Mouse (Mus musculus): ENCODE data around the gene Ndufs4.

DNA sequence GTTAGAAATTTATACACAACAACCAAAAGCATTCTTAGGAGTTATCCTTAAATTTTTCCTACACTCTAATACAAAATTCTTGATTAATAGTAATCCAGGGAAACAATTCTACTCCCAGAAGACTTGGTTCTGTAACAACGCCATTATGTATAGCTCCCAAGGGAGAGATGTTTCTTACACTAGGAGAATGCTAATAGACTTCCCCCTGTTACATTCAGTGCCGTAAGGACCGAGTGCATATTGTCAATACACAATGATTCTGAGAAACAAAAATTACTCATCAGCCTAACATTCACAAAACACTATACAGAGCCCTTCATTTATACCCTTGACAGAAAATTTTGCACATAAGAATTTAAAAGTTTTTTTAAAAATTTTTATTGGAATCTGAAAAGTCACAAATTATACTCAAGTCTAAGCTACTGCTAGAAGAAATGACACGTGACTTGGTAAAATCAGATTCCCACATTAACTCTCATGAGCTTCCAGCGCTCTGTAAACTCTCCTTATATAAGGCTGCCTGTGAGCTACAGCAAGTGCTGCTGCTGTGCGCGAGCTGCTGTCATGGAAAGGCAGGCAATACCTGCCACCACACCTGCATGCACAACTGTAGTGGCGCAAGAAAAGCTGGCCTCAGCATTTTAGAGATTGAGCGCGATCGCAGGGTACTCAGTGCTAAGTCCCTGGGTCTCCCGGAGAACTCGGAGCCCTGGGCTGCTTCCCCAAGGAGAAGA, 42.9 kb downstream of the Ndufs4 start:
- TF ChIP-seq CTCF (IDR thresholded peaks at IDR 0.05; ENCODE audit: extremely low read depth, insufficient read depth, insufficient read length, insufficient replicate concordance), result no peak
- no peak for TF ChIP-seq POLR2A (IDR thresholded peaks at IDR 0.05; ENCODE audit: low read depth, low read length)
